Mouse (Mus musculus) kidney, postnatal 25 days (tissue): ENCODE measurements around the gene Tmprss6.
A peak's percentile ranks its signal among the peaks of the same experiment; 100 is the strongest.

Source experiments
- DNase-seq, 2 experiments: peaks; one replicate each; pipeline ENCODE4 v3.0.0; 2021; ENCODE audit warnings: mixed read lengths in 2 of 2

The Tmprss6 gene

DNA sequence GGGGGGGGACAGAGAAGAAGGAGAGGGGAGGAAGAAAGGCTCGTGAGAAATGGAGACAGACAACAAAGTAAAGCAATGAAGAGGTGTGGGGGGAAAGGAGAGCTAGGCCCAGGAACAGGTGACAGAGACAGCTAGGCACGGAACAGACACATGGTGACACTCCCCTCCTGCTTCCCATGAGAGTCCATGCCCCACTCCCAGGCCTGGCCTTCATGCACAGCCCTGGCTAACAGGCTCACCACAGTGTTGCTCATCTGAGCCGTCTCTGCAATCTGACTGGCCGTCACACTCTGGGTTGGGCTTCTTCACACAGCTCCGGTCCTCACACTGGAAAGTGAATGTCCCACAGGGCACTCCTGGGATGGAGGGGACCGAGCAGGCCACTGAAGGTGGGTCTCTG, 24.6 kb downstream of the Tmprss6 start:
- no peak for DNase-seq

DNA sequence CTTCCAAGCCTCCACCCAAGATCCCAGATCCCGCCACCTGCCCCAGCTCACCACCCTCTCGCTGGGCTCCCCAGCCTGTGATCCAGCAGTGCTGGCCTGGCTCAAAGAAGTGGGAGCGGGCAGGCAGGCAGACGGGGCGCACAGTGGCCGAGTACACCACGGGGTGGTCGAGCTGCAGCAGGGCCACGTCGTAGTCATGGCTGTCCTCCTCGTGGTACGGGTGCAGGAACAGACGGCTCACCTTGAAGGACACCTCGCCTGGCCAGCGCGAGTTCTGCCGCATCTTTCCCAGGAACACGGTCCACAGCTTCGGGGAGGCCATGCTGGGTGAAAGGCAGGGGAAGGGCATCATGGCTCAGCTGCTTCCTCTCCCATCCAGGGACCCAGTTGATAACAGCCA, 26.2 kb downstream of the Tmprss6 start:
- no peak for DNase-seq

DNA sequence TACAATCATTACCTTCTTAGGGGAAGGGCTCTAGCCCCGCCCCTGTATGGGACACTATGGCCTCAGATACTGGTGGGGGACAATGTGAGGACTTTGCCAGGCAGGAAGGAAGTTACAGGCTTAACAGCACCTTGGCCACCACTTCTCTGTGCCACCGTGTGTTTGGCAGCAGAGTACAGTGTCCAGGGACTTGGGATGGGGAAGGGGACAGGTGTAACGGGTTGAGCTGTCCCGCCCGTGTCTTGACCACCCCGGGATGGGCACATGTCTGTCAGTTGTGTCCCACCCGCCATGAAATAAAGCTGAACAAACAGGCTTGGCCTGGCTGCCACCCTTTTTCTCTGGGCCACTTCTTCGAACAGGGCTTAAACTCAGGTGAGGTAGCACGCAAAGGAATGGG, 29.5 kb downstream of the Tmprss6 start:
- no peak for DNase-seq

DNA sequence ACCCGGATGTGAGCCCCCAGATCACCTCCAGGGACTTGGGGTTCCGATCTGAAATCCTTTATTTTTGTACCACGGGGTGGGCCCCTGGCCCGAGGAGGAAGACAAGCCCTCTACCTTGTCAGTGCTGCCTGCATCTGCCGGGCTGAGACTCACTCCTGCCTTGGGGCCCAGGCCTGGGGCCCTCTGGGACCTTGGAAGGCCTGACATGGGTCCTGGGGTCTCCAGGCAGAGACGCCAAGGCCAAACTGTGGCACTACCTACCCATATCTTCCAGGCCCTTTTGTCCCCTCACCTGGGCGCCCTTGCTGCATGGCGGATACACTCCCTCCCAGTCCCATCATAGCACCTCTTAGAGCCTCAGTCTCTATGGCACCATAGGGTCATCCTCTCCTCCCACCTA, 29.9 kb downstream of the Tmprss6 start:
- no peak for DNase-seq

DNA sequence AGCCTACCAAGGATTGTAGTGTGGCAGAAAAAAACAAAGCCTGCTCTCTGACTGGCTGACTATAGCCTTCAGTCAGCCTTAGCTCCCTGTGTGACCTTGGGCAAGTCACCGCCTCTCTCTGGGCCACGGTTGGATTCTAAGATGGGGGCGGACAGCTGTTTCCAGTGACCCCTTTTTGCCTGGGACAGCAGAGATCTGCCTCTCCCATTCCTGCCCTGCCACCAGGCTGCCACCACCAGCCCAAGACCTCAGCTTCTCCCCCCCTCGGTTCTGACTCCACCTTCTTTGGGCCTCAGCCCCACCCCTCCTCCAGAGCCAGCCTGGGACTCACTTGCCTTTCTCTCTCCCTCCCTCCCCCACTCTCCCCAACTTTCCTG, 30.4 kb downstream of the Tmprss6 start:
- no peak for DNase-seq

DNA sequence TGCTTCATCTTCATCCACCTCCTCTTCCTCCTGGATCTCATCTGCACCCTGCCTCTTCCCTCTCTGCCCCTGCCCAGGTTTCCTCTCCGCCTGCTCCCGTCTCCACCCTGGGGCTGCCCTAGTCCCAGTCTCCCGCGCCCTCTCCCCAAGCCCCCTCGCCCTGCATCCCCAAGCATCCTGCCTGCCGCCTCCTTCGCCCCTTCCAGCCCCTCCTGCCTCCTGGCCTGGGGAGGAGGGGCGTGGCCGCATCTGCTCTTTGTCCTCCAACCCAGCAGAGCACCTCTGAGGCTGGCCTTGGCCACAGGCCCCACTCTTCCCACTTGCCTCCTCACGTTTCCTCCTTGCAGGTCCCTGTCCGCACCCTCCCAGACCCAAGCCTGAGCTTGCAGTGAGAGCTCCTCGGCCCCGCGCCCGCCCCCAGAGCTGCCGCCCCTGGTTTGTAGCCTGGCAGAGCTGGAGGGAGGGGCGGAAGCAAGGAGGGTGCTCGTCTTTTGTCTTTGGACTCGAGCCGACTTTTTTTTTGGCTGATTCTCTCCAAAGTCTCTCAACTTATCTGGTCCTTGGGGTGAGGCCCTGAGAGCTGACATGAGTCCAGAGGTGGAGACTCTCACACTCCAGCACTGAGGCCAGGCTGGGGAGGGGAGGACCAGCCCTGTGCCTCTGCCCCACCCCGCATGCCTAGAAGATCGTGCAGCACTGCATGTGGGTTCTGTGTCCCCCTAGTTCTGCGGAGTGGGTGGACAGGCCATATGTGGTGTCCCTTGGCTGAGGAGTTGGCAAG, 31.0 kb downstream of the Tmprss6 start:
- peak; percentile 37 to 63 for DNase-seq

DNA sequence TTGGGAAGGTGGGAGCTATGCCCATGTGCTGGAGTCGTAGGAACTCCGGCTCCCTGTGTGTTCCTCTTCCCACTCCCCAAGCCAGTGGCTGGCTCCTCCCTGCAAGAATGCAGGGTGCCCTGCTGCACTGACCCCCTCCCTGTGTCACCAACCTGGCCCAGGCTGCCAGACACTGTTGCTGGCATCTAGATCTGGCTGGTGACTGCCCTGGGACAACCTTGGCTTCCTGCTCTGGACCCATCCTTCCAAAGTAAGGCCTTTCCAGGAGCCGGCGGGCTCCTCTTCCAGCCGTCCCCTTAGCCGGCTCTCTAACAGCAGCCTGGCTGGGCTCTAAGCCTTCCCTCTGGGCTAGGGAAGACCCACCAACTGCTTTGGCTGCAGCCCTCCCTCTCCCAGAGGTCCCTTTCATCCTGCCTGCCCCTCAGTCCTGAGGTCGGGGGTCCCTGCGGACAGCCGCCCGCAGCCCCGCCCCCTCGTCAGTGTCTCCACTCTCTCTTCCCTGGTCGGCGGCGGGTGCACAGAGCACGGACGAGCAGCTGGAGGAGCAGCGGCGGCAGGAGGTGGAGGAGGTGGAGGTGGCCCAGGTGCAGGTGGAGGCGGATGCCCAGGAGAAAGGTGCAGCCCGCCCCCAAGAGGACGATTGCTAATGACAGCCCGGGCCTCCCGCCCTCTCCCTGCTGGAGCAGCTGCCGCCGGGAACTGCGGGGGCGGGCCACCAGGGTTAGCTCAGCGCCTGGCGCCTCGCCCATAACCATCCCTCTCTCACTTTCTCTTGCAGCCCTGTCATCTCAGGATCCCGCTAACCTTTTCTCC, 31.8 kb downstream of the Tmprss6 start:
- DNase-seq: peak; percentile 84 to 87

DNA sequence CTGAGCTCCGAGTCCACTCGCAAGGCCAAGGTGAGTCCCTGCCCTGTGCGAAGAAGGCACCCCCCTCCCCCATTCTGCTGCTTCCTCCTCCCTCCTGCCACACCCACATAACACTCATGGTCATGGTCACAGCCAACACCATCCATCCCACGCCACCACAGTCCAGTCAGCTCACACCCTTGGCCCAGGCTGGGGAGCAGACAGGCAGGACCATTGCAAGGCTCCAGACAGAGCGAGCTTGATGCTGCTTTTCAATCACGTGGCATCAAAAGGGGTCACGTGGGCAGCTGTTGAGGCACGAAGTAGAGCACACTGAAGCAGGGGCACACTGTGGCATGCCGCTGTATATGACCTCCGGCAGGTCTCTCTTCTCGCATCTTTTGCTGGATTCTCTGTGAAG, 32.8 kb downstream of the Tmprss6 start:
- DNase-seq: no peak

DNA sequence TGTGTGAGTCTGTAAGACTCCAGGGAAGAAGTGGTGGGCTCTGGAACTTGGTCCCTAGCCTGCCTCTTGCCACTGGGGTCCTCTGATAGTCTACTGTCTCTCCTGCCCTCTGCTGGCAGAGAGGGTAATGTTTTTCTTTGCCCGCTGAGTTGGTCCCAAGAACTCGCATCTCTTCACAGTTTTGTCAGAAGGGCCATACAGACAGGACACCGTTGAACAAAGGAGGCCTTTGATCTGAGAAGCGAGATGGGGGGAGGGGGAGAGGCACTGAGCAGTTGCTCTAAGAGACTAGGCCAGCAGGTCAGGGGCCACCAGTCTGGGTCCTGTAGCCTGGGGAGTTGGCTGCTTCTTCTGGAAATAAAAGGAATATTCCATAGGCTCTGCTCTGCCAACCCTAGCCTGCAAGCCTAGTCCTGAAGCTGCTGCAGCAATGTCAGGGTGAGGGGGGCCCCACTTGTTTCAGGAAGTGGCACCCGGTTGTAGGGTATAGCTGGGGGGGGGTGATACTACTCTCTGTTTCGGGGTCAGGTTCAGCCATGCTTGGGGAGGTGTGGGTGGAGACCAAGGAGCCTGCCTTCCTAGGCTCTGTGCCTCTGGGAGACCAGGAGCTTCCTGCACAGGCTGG, 33.4 kb downstream of the Tmprss6 start:
- peak; percentile 49 to 61 for DNase-seq

DNA sequence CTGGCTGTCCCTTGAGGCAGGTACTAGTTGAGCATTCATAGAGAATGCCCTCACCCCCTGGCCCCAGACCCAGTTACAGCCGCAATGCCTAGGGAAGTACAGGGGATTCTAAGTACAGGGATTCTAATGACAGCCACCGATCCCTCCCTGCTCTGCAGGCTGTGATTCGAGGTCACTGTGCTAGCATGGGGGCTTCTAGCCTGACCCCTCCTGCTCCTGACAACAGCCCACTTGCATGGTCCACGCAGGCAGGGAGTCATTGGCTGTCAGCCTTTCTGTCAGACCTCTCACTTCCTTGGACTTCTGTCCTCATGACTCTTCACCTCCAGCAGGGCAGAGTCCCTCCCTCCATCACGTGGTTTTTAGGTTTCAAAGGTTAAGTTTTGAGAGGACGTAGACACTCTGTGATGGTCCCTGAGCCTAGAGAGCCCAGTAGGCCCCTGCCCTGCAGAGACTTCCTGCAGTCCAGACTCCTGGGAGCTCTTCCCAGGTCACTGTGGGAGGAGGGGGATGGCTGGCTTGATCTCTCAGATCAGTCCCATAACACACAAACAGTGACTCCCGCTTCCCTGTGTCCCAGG, 36.8 kb downstream of the Tmprss6 start:
- DNase-seq: peak; percentile 65 to 88

DNA sequence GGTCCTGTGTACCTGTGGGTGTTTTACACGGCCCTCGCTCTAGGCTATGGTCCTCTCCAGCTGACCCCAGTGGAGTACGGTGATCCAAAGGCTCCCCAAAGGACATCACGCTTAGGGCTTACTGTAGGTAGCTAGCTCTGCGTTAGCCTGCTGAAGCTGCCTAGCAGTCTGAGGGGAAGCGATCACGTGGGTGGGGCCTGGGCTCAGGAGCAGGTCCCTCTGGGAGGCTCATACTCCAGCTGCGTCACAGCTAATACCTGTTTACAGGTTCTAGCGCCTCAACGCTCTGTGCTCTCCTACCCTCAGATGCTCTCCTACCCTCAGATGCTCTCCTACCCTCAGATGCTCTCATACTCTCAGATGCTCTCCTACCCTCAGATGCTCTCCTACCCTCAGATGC, 37.6 kb downstream of the Tmprss6 start:
- no peak for DNase-seq

DNA sequence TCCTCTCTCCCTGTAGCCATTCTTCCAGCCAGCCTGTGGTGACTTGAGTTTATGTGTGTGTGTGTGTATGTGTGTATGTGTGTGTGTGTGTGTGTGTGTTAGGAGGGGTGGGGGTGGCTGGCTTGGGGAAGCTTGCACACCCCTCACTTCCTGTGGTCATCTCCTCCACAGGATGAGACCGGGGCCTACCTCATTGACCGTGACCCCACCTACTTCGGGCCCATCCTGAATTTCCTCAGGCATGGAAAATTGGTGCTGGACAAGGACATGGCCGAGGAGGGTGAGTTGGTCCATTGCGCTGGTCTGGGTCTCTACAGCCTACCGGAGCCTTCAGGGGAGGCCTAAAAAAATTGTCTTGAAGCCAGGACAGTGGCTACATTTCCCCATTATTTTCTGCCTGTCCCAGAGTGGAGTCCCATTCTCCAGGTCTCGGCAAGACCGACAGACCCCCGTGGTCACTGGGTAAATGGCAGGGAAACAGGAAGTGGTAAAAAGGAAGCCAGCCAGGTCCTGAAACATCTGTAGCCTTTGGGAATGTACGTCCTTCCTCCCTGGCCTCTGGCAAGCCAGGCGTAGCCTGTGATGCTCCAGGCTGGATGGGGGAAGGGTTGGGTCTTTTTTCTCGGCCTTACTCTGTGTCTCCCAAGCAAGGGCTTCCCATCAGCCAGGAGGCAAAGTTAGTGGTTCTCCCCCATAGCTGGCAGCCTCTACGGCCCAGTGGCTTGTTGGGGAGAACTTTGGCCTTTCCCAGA, 38.4 kb downstream of the Tmprss6 start:
- peak; percentile 49 to 73 for DNase-seq

DNA sequence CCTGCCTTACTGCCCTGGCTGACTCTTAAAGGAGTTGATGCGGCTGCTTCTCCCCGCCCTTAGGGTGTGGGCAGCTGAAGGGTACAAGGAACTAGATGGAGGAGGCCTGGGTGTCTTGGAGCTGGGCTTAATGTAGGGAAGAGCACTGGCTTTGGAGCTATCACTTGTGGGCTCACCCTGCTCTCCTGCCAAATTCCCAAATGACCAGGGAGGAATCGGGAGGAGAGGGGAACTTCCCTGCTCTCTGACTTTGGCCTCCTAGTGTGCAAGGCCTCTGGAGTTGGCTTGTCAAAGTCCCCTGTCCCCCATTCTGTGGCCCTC, 39.3 kb downstream of the Tmprss6 start:
- no peak for DNase-seq

DNA sequence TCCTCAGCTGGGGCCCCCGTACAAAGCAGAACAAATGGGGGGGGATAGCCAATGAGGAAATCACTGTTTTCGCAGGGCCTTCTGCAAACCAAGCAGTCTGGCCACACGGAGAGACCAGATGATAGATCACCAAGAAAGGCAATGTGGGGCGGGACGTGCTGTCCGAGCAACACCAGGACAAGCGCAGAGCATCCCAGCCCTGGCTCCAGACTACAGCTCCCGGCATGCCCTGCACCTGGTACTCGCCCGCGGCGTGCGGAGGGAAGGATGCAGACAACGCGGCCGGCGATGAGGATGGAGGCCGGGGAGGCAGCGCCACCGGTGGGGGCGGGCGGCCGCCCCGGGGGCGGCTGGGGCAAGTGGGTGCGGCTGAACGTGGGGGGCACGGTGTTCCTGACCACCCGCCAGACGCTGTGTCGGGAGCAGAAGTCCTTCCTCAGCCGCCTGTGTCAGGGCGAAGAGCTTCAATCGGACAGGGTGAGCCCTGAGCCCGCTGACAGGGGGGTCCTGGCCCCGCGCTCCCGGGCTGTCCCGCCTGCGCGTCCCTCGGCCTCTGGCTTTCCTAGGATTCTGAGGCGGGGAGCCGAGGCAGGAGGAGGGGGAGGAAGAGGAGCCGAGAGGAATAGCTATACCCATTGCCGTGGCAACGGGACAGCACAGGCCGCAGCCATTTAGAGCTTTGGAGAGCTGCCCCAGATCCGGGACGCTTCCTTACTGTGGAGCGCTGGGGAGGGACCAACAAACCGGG, 39.9 kb downstream of the Tmprss6 start, which contains the start of gene Kctd17:
TSS of gene Kctd17 (plus strand) at position 174 of the 748 bp plus-strand sequence.
- peak; percentile 83 to 91 for DNase-seq

DNA sequence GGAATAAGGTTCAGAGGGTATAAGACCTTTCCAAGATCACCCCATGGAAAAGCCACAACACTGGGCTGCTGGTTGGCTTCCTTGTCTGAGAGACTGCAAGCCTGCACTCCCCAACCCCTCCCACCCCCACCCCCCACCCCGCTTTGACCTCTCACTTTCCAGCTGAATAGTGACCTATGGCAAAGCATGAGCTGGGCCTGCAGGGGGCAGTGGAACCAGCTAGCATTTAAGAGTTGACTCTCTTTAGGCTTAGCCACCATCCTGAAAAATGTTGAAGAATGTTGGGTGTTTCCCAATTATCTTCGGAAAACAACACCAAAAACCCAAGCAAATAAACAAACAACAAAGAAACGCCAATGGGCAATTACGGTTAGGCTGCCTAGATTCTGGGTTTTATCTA, 43.2 kb downstream of the Tmprss6 start:
- DNase-seq: no peak

DNA sequence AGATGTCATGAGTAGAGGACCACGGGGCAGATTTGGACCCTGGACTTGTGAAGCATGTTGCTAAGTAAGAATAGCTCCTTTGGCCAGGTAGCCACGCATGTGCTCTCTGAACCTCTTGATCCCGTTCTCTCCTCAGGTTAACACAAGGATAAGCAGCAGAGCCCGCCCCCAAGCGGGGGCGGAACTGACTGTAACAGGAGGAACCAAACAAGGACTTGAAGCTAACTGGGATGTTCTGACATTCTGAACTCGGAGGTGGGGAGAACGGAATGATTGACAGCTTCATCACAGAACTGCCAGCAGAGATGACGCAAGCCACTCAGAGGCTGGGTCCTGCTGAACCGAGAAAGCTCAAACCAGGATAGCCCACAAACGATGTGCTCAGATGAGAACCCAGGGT, 43.9 kb downstream of the Tmprss6 start:
- DNase-seq: peak; percentile 77 to 94

DNA sequence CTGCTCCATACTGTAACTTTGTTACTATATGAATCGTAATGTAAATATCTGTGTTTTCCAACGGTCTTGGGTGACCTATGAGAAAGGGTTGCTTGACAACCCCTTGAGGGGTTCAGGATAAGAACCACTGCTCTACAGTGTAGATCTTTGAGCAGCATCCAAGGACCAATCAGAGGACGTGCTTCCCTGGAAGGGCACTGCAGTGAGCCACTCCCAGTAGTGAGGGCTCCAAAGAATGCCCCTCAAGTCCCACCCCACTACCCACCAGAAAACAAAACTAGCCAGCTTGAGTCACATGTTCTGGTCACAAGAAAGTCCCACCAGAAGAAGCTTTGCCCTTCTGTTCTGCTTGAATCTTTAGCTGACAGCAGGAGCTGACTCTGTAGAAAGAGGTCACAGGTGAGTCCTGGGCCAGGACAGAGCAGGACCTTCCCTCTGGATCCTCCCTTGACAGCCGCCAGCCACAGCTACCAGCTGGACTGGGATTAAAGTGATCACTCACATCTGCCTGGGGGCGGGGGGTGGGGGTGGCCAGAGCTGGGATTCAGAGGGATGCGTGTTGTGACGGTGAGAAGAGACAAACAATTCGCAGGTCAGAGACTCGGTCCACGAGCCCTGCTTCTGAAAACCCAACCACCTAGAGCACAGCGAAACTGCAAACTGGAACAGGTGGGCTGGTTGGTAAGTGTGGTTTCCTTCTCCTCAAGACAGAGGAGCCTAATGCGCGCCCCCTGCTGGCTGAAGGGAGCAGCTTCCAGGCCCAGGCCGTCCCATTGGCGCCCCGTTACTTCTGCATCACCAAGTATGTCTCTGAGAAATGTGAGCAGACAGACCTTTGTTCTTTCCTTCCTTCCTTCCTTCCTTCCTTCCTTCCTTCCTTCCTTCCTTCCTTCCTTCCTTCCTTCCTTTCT, 46.1 kb downstream of the Tmprss6 start:
- peak; percentile 85 to 86 for DNase-seq

DNA sequence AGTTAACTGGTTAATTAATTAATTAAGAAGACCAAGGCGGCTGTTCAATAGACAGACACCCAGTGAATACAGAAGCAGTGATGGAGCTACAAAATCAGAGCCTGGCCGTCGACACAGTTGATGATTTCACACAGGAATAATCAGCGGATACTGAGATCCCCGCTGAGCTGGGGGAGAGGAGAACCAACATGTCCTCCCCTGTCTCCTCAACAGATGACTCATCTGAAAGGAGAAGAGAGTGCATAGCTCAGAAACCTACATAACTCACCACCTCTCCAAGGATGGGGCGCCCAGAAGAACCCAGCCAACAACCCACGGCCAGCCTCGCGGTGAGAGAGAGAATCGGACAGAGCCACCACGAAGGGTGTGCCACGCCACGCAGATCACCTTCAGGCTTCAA, 48.0 kb downstream of the Tmprss6 start:
- no peak for DNase-seq

DNA sequence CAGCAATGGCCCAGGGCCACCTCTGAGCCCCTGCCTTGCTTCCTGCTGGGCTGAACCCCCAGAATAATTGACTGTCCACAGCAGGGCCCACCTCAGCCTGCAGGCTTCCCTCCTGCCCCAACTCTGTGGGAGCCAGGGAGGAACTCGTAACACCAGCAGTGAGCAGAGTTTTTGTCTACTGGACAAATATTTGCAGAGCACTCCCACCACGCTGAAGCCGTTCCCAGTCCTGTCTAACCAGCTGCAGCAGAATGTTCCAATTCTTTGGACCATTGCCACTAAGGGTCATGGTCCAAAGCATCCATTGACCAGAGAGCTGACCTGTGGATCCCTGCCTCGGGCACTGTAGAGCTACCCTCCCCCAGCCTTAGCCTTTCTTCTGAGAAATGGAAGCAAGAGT, 51.5 kb downstream of the Tmprss6 start:
- DNase-seq: peak; percentile 82 to 92

DNA sequence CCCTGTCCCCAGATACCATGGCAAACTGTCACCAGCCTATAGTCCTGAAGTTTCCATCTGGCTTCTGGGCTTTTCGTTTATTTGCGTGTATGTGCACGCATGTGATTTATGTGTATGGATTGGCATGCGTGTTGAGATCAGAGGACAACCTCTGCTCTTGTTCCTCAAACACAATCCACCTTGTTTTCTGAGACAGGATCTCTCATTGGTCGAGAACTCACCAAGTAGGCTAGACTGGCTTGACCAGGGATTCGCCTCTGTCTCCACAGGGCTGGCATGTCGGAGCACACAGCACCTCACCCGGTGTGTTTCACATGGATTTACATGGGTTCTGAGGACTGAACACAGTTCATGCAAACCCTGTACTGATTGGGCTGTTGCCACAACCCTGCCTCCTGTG, 54.3 kb downstream of the Tmprss6 start:
- DNase-seq: no peak

DNA sequence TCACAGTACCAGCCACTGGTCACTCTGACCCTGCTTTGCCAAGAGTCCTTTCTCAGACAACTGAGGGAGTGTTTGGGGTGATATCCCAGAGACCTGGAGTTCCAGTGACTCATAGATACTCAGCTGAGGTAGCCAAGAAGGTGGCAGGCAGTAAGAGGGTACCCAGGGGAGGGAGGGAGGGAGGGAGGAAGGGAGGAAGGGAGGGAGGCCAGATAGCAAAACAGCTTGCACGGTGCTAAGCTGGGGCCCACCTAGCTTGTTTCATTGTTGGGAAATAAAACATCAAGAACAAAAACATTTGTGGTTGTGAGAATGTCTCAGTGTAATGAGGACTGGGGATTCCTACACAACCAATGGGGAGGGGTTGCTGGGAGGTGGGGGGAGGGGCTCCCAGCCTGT, 54.7 kb downstream of the Tmprss6 start:
- DNase-seq: no peak
